Mouse (Mus musculus) CH12.LX (cell line): Measurements from ENCODE around the gene Anxa11. TPM values are rescaled to one million over a fixed set of nuclear protein-coding genes. Genes with fewer than 3 reads are reported as not detected.

Experiments used
- DNase-seq: peaks from one replicate; pipeline ENCODE4 v3.0.0-alpha.2; 2013; ENCODE audit errors: extremely low read depth
- H3K27ac ChIP-seq: 2 replicates; pipeline ENCODE4 v1.5.1; 2012; ENCODE audit warnings: low read depth, mild to moderate bottlenecking, control low read depth, moderate library complexity; ENCODE audit not compliant: insufficient read depth
- H3K27me3 ChIP-seq: replicated peaks from 2 replicates; pipeline ENCODE3; 2012; ENCODE audit warnings: inconsistent platforms
- H3K36me3 ChIP-seq, 2 experiments: replicated peaks in 1 of 2; 2 replicates each; pipeline versions ENCODE3 to v1.6.1; 2012; ENCODE audit warnings: inconsistent platforms in 1 of 2, low read length in 1 of 2, mild to moderate bottlenecking in 1 of 2, mixed read lengths in 1 of 2, moderate library complexity in 1 of 2; ENCODE audit not compliant: control insufficient read depth in 1 of 2, insufficient read depth in 1 of 2
- H3K4me1 ChIP-seq, 2 experiments: 2 replicates each; pipeline ENCODE4 v1.6.1; 2012; ENCODE audit warnings: inconsistent platforms in 1 of 2, moderate library complexity in 1 of 2; ENCODE audit not compliant: insufficient read depth in 2 of 2, control insufficient read depth in 1 of 2
- H3K4me2 ChIP-seq: 2 replicates; pipeline ENCODE4 v1.6.1; 2012; ENCODE audit warnings: low read depth, mild to moderate bottlenecking, control low read depth; ENCODE audit not compliant: poor library complexity, insufficient read depth, severe bottlenecking
- H3K4me3 ChIP-seq, 3 experiments: fragments of 150-350 bp in 1 of 3; sonication (generic) in 1 of 3; replicated peaks in 1 of 3; 2 replicates each; pipeline versions ENCODE3 to v1.5.1; 2011 to 2012; ENCODE audit warnings: low read depth in 2 of 3, low read length in 2 of 3, mild to moderate bottlenecking in 2 of 3, moderate library complexity in 2 of 3, control low read depth in 1 of 3, improper control_type of control experiment in 1 of 3, inconsistent platforms in 1 of 3, mixed read lengths in 1 of 3; ENCODE audit not compliant: poor library complexity in 1 of 3
- H3K79me2 ChIP-seq: replicated peaks from 2 replicates; pipeline ENCODE4 v1.6.1; 2012; ENCODE audit warnings: mild to moderate bottlenecking, moderate library complexity; ENCODE audit not compliant: control insufficient read depth, poor library complexity, insufficient read depth, severe bottlenecking; ENCODE audit errors: extremely low read depth
- H3K9ac ChIP-seq: 2 replicates; pipeline ENCODE4 v1.6.1; 2012; ENCODE audit warnings: low read depth, mild to moderate bottlenecking, control low read depth, moderate library complexity; ENCODE audit not compliant: insufficient read depth
- H3K9me3 ChIP-seq: replicated peaks from 2 replicates; pipeline ENCODE3; 2012; ENCODE audit warnings: low read length, inconsistent platforms, mixed read lengths
- CHD1 ChIP-seq: IDR thresholded peaks from 2 replicates; pipeline ENCODE4 v1.6.1; 2012; ENCODE audit warnings: low read depth, low read length, improper control_type of control experiment, inconsistent platforms
- CTCF ChIP-seq, 2 experiments: IDR thresholded peaks in 1 of 2; conservative IDR thresholded peaks in 1 of 2; 2 replicates each; pipeline ENCODE4 v1.5.1; 2011 to 2012; ENCODE audit warnings: low read depth in 2 of 2, low read length in 2 of 2, improper control_type of control experiment in 1 of 2, inconsistent platforms in 1 of 2, mild to moderate bottlenecking in 1 of 2, moderate library complexity in 1 of 2
- ELF1 ChIP-seq: IDR thresholded peaks from 2 replicates; pipeline ENCODE4 v1.6.1; 2014; ENCODE audit warnings: low read depth, mild to moderate bottlenecking, inconsistent platforms, low read length, improper control_type of control experiment
- ETS1 ChIP-seq: conservative IDR thresholded peaks from 2 replicates; pipeline ENCODE4 v1.6.1; 2012; ENCODE audit warnings: low read depth, mild to moderate bottlenecking, inconsistent platforms, low read length, improper control_type of control experiment, moderate library complexity
- IRF4 ChIP-seq: IDR thresholded peaks from 2 replicates; pipeline ENCODE4 v1.6.1; 2014; ENCODE audit warnings: low read depth, mild to moderate bottlenecking, inconsistent platforms, low read length, improper control_type of control experiment
- JUN ChIP-seq: IDR thresholded peaks from 2 replicates; pipeline ENCODE4 v1.6.1; 2011; ENCODE audit warnings: low read depth, mild to moderate bottlenecking, low read length, improper control_type of control experiment, moderate library complexity; ENCODE audit not compliant: insufficient read depth
- JUND ChIP-seq: conservative IDR thresholded peaks from 2 replicates; pipeline ENCODE4 v1.6.1; 2011; ENCODE audit warnings: low read depth, low read length, improper control_type of control experiment
- MEF2A ChIP-seq: IDR thresholded peaks from 2 replicates; pipeline ENCODE4 v1.6.1; 2014; ENCODE audit warnings: low read depth, mild to moderate bottlenecking, inconsistent platforms, low read length, improper control_type of control experiment, borderline replicate concordance
- MXI1 ChIP-seq: IDR thresholded peaks from 2 replicates; pipeline ENCODE4 v1.6.1; 2011; ENCODE audit warnings: mild to moderate bottlenecking, low read depth, low read length, improper control_type of control experiment
- NELFE ChIP-seq: IDR thresholded peaks from 2 replicates; pipeline ENCODE4 v1.6.1; 2011; ENCODE audit warnings: low read depth, low read length, improper control_type of control experiment
- RAD21 ChIP-seq: IDR thresholded peaks from 2 replicates; pipeline ENCODE4 v1.6.1; 2011; ENCODE audit warnings: low read depth, mild to moderate bottlenecking, low read length, improper control_type of control experiment, moderate library complexity
- RCOR1 ChIP-seq: conservative IDR thresholded peaks from 2 replicates; pipeline ENCODE4 v1.6.1; 2012; ENCODE audit warnings: low read depth, mild to moderate bottlenecking, inconsistent platforms, low read length, improper control_type of control experiment
- SMC3 ChIP-seq: IDR thresholded peaks from 2 replicates; pipeline ENCODE4 v1.6.1; 2011; ENCODE audit warnings: low read depth, low read length, improper control_type of control experiment
- TCF12 ChIP-seq: IDR thresholded peaks from 2 replicates; pipeline ENCODE4 v1.6.1; 2014; ENCODE audit warnings: low read depth, mild to moderate bottlenecking, inconsistent platforms, low read length, improper control_type of control experiment
- ZC3H11A ChIP-seq: IDR thresholded peaks from 2 replicates; pipeline ENCODE4 v1.6.1; 2012; ENCODE audit warnings: low read depth, mild to moderate bottlenecking, inconsistent platforms, low read length, improper control_type of control experiment
- ZNF384 ChIP-seq: IDR thresholded peaks from 2 replicates; pipeline ENCODE4 v1.6.1; 2012; ENCODE audit warnings: low read depth, low read length, improper control_type of control experiment, inconsistent platforms
- dilution Hi-C: fragments of 300-500 bp; cut with MboI; formaldehyde crosslinking; loops from 2 replicates; pipeline ENCODE4 v1.14.3; 2020; ENCODE audit warnings: low sequenced_read_pairs; ENCODE audit not compliant: extremely low pct_unique_long_range_greater_than_20kb, extremely low pct_ligation_motif_present
- in situ Hi-C: fragments of 300-500 bp; cut with MboI; formaldehyde crosslinking; loops from 3 replicates; pipeline ENCODE4 v1.14.3; 2019; ENCODE audit warnings: low sequenced_read_pairs, low pct_ligation_motif_present, low pct_unique_long_range_greater_than_20kb, mixed read lengths
- polyA plus RNA-seq: library from polyadenylated mRNA; unstranded; fragments of >175 nt; gene quantifications from 2 replicates; pipeline ENCODE4 v1.2.1, GENCODE M21; 2012; ENCODE audit warnings: low read depth; ENCODE audit not compliant: insufficient read length
- total RNA-seq, 2 experiments: library from RNA; depleted of rRNA; stranded (reverse); fragments of 300-350 nt in 1 of 2; fragments of >200 nt in 1 of 2; gene quantifications; 2 replicates each; pipeline ENCODE4 v1.2.3; 2012 to 2014

The Anxa11 gene
- total and polyA plus RNA-seq, 3 experiments = 5.0 to 35.0 (median 8.4) TPM

GRCm38 (mm10) chr14:25816416-25816815 is 25.5 kb upstream of the Anxa11 start:
- no peak overlapping the region for H3K27ac ChIP-seq
- no peaks in the 10 kb centered on the region for H3K27me3 ChIP-seq
- no peaks in the 10 kb centered on the region for H3K36me3 ChIP-seq
- peak; percentile 49 for DNase-seq
- dilution Hi-C loops (no loop called here), in situ Hi-C loops (loop anchor here (10.0 kb wide), 1 partner anchor 102 kb away; no protein-coding TSS in a partner anchor)
- TF ChIP-seq SMC3 (peak; percentile 96), RAD21 (peak; percentile 91), TCF12 (no peak), ELF1 (no peak), MXI1 (no peak), NELFE (peak; percentile 47; the same call in 1 of the 2 replicates), ETS1 (no peak), CTCF (conservative IDR thresholded peaks at IDR 0.05 in 1 of 2, IDR thresholded peaks at IDR 0.05 in 1 of 2; ENCODE audit: low read depth in 2 of 2, low read length in 2 of 2) (peak; percentile 96 to 98), IRF4 (peak; percentile 11; the same call in 1 of the 2 replicates), ZC3H11A (peak; percentile 73), MEF2A (0 out of 2 replicates have a peak, but pooled peaks have one; percentile 13)
- no peaks in the 10 kb centered on the region for H3K79me2 ChIP-seq
- no peaks in the 10 kb centered on the region; a peak in 1 of 4 replicates for H3K4me1 ChIP-seq
- H3K9ac ChIP-seq = no peak overlapping the region
- no peaks in the 10 kb centered on the region for H3K9me3 ChIP-seq
- no peak overlapping the region for H3K4me2 ChIP-seq
- H3K4me3 ChIP-seq = no peak overlapping the region

- no peaks in the 10 kb centered on the region for H3K79me2 ChIP-seq
- TF ChIP-seq ZNF384 (peak; percentile 42; the same call in 1 of the 2 replicates), RCOR1 (no peak), CHD1 (no peak), JUN (no peak), JUND (no peak)
- no peaks in the 10 kb centered on the region for H3K36me3 ChIP-seq
- dilution Hi-C loops = no loop called here
- H3K27me3 ChIP-seq = peaks cover 8% of the 10 kb centered on the region
- no peaks in the 10 kb centered on the region for H3K9me3 ChIP-seq
- in situ Hi-C loops = no loop called here
- DNase-seq = no peak
- no peak overlapping the region for H3K9ac ChIP-seq
- H3K4me2 ChIP-seq = no peak overlapping the region
- peaks cover 0 to 11% of the 10 kb centered on the region in 2 experiments; a peak in 2 of 4 replicates for H3K4me1 ChIP-seq
- no peak overlapping the region for H3K27ac ChIP-seq
- no peak overlapping the region for H3K4me3 ChIP-seq
These were observed 19.4 kb upstream of the Anxa11 start for GRCm38 (mm10) chr14:25822584-25822983.
